Mouse (Mus musculus) limb, embryonic 10.5 days (tissue): ENCODE measurements at regions not wholly inside any gene's neighbourhood (a gene's known extent, or its start where the extent isn't known, plus 50 kb on each side); places are given as distances from the start of the nearest gene placed in this dataset.

ENCODE experiments used
- DNase-seq: peaks from one replicate; pipeline ENCODE4 v3.0.0-alpha.2; 2017; ENCODE audit warnings: low spot score
- H3K27ac ChIP-seq: fragments of 300-500 bp; sonication (generic); 2 replicates; pipeline ENCODE4 v1.5.1; 2016; ENCODE audit warnings: mild to moderate bottlenecking
- H3K27me3 ChIP-seq: fragments of 300-500 bp; sonication (generic); 2 replicates; pipeline ENCODE4 v1.6.1; 2016; ENCODE audit warnings: low read depth, mild to moderate bottlenecking; ENCODE audit not compliant: poor library complexity, severe bottlenecking
- H3K36me3 ChIP-seq: fragments of 300-500 bp; sonication (generic); 2 replicates; pipeline ENCODE4 v1.6.1; 2016; ENCODE audit warnings: mild to moderate bottlenecking, moderate library complexity
- H3K4me1 ChIP-seq: fragments of 300-500 bp; sonication (generic); 2 replicates; pipeline ENCODE4 v1.6.1; 2016
- H3K4me3 ChIP-seq: fragments of 300-500 bp; sonication (generic); 2 replicates; pipeline ENCODE4 v1.5.1; 2016; ENCODE audit warnings: mild to moderate bottlenecking, moderate library complexity
- H3K9me3 ChIP-seq: fragments of 300-500 bp; sonication (generic); replicated peaks from 2 replicates; pipeline ENCODE4 v1.6.1; 2016; ENCODE audit warnings: mild to moderate bottlenecking
- WGBS: fragments of 180-500 bp; shearing (Covaris S2); methylation state at CpG from one replicate; pipeline ENCODE4 v1.1.7; 2016; 5-methylcytosine and 5-hydroxymethylcytosine counted together

- WGBS: 90% methylated on average over 4 of the region's 4 CpGs
- no peak for DNase-seq
- Histone ChIP-seq H3K36me3 (no peaks in the 10 kb centered on the region), H3K4me3 (no peak overlapping the region), H3K9me3 (no peaks in the 10 kb centered on the region), H3K27me3 (peaks cover 6% of the 10 kb centered on the region; the same call in 1 of the 2 replicates), H3K4me1 (peaks cover 6% of the 10 kb centered on the region), H3K27ac (no peak overlapping the region)
Observed at GRCm38 (mm10) chr9:122639239-122639638, 107.9 kb upstream of the Topaz1 start.

DNA sequence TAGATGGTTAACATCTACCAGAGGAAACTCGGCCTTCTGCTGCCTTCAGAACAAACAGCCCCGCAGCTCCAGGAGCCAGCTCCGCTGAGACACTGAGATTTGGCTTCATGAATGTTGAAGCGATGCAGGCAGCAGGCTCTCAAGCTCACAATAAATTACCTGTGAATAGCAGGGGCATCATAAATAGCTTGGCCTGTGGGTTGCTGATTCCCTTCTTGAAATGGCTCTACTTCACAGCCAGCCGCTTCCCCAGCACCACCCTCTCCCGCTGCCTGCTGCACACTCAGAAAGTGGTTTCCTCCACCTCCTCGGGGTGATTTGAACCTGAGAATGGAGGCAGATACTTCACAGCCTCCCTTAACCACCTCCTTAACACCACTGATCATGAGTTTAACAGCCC lies 104.2 kb upstream of the Topaz1 start:
- Histone ChIP-seq H3K27ac (no peak overlapping the region), H3K4me3 (no peak overlapping the region), H3K27me3 (peaks cover 10% of the 10 kb centered on the region; the same call in 1 of the 2 replicates), H3K4me1 (peaks cover 18% of the 10 kb centered on the region), H3K36me3 (no peaks in the 10 kb centered on the region), H3K9me3 (no peaks in the 10 kb centered on the region)
- 32% methylated on average over 7 of the region's 7 CpGs for WGBS
- DNase-seq: no peak

- no peak for DNase-seq
- 36% methylated on average over 5 of the region's 5 CpGs for WGBS
- no peak overlapping the region for H3K27ac ChIP-seq
Observed at GRCm38 (mm10) chr9:122645569-122645968, 101.6 kb upstream of the Topaz1 start.

GRCm38 (mm10) chr9:122650862-122651261 lies 96.3 kb upstream of the Topaz1 start:
- Histone ChIP-seq H3K4me1 (peaks cover 6% of the 10 kb centered on the region), H3K27ac (no peak overlapping the region), H3K9me3 (no peaks in the 10 kb centered on the region), H3K27me3 (no peaks in the 10 kb centered on the region), H3K36me3 (no peaks in the 10 kb centered on the region), H3K4me3 (no peak overlapping the region)
- WGBS: 84% methylated on average over 3 of the region's 3 CpGs
- no peak for DNase-seq

More at GRCm38 (mm10) chr9:122645569-122645968, 101.6 kb upstream of the Topaz1 start:
- H3K4me1 ChIP-seq: peaks cover 18% of the 10 kb centered on the region
- H3K9me3 ChIP-seq: no peaks in the 10 kb centered on the region
- no peak overlapping the region for H3K4me3 ChIP-seq
- peaks cover 10% of the 10 kb centered on the region; the same call in 1 of the 2 replicates for H3K27me3 ChIP-seq
- no peaks in the 10 kb centered on the region for H3K36me3 ChIP-seq

DNA sequence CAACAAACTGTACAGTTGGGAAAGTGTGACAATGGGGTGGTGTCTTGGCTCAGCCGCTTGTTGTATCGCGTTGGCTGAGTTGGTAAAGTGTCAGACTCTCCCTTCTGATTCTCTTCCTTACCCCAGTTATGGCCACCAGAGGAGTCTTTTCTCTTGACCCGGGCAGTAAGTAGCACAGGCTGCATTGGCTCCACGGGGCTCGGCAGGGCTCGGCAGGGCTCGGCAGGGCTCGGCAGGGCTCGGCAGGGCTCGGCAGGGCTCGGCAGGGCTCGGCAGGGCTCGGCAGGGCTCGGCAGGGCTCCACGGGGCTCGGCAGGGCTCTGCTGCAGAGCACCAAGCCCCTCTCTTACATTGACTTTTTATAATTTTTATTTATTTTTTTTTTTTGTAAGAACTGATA lies 91.6 kb upstream of the Topaz1 start:
- 49% methylated on average over 17 of the region's 17 CpGs for WGBS
- Histone ChIP-seq H3K36me3 (no peaks in the 10 kb centered on the region), H3K9me3 (no peaks in the 10 kb centered on the region), H3K4me3 (no peak overlapping the region), H3K27ac (no peak overlapping the region), H3K4me1 (peaks cover 11% of the 10 kb centered on the region; the same call in 1 of the 2 replicates), H3K27me3 (no peaks in the 10 kb centered on the region)
- DNase-seq: no peak

DNA sequence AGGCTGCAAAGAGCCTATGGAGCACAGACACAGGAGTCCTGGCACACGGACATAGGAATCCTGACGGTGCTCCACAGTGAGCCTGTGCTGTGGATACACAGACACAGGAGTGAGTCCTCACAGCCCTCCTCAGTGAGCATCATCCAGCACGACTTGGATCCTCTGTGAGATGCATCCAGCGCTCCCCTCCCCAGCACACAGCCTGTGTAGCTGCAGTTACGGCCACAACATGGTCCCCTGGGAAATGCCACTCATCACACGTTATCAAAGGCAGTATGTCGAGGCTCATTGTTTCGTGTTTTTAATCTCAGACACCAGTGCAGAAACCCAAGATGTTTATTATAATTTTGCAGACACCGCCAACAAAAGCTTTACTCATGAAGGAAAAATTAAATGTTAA lies 87.1 kb upstream of the Topaz1 start:
- Histone ChIP-seq H3K27me3 (no peaks in the 10 kb centered on the region), H3K36me3 (no peaks in the 10 kb centered on the region), H3K4me3 (no peak overlapping the region), H3K9me3 (no peaks in the 10 kb centered on the region), H3K4me1 (peaks cover 8% of the 10 kb centered on the region; the same call in 1 of the 2 replicates), H3K27ac (no peak overlapping the region)
- WGBS: 78% methylated on average over 9 of the region's 9 CpGs
- DNase-seq: no peak

- H3K4me1 ChIP-seq: peaks cover 15% of the 10 kb centered on the region; the same call in 1 of the 2 replicates
- no peaks in the 10 kb centered on the region for H3K27me3 ChIP-seq
- no peak overlapping the region for H3K27ac ChIP-seq
- no peak for DNase-seq
- no peaks in the 10 kb centered on the region for H3K9me3 ChIP-seq
- no peak overlapping the region for H3K4me3 ChIP-seq
- no peaks in the 10 kb centered on the region for H3K36me3 ChIP-seq
- whole genome bisulfite sequencing: 62% methylated on average over 5 of the region's 5 CpGs
Observed at GRCm38 (mm10) chr9:122666978-122667645, 80.0 kb upstream of the Topaz1 start.

DNA sequence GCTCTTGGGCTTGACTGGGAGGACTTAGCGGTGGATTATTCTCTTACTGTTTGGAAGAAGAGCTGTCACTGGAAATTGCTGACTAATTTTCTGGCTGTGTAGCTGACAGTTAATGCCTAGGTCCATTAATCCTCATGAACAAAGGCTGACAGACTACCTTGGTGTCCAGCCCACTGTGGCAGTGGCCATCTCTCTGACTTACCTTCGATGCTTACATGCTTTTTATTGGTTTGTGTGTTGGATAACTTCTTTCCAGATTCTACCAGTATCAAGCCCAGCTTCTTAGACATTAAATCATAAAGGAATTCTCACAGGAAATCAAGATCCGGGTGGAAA lies 79.5 kb upstream of the Topaz1 start:
- H3K9me3 ChIP-seq: no peaks in the 10 kb centered on the region

DNA sequence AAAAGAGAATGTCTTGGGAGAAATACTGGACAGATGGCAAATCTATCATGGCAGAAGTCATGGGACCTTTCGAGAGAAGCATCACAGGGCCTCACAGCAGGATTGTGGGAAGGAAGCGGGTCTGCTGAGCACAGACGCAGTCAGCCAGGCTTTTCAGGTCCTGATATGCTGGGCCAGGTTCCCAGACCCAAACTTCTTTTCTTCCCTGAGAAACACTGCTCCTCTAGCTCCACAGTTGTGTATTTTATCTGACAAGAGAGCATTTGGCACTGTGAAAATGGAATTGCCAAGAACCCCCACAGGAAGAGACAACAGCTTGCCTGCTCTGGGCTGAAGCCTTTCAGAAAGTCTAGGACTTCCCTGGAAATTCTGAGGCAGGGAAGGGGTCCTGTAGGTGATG lies 73.4 kb upstream of the Topaz1 start:
- Histone ChIP-seq H3K27ac (no peak overlapping the region), H3K4me1 (peaks cover 27% of the 10 kb centered on the region), H3K27me3 (no peaks in the 10 kb centered on the region), H3K4me3 (no peak overlapping the region), H3K9me3 (no peaks in the 10 kb centered on the region), H3K36me3 (no peaks in the 10 kb centered on the region)
- 84% methylated on average over 3 of the region's 3 CpGs for WGBS
- DNase-seq: no peak

More for the DNA sequence above, 79.5 kb upstream of the Topaz1 start:
- Histone ChIP-seq H3K36me3 (no peaks in the 10 kb centered on the region), H3K27me3 (no peaks in the 10 kb centered on the region), H3K27ac (no peak overlapping the region), H3K4me1 (peaks cover 15% of the 10 kb centered on the region; the same call in 1 of the 2 replicates), H3K4me3 (no peak overlapping the region)
- 72% methylated on average over 3 of the region's 3 CpGs for WGBS
- DNase-seq: no peak

GRCm38 (mm10) chr9:122678001-122678696 lies 69.0 kb upstream of the Topaz1 start:
- H3K27me3 ChIP-seq: no peaks in the 10 kb centered on the region
- no peak for DNase-seq
- WGBS: 84% methylated on average over 14 of the region's 14 CpGs

DNA sequence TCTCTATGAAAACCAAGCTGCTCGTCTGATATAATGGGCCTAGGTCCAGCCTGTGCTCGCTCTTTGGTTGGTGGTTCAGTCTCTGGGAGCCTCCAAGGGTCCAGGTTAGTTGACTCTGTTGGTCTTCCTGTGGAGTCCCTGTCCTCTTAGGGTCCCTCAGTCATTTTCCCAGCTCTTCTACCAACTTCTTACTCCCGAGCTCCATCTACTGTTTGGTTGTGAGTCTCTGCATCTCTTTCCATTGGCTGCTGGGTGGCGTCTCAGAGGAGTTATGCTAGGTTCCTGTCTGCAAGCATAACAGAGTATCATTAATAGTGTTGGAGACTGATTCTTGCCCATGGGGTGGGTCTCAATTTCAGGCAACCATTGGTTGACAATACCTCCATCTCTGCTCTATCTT lies 60.0 kb upstream of the Topaz1 start:
- Histone ChIP-seq H3K36me3 (no peaks in the 10 kb centered on the region), H3K4me3 (no peak overlapping the region), H3K27ac (no peak overlapping the region), H3K9me3 (no peaks in the 10 kb centered on the region), H3K27me3 (no peaks in the 10 kb centered on the region), H3K4me1 (no peaks in the 10 kb centered on the region)
- 23% methylated on average over 4 of the region's 4 CpGs for WGBS
- no peak for DNase-seq

More at GRCm38 (mm10) chr9:122678001-122678696, 69.0 kb upstream of the Topaz1 start:
- Histone ChIP-seq H3K9me3 (no peaks in the 10 kb centered on the region), H3K4me1 (peaks cover 16% of the 10 kb centered on the region), H3K36me3 (no peaks in the 10 kb centered on the region), H3K27ac (no peak overlapping the region), H3K4me3 (no peak overlapping the region)

GRCm38 (mm10) chr9:122691879-122692278 lies 55.3 kb upstream of the Topaz1 start:
- no peak overlapping the region for H3K4me3 ChIP-seq
- 0 out of 2 replicates have a peak, but pooled peaks cover 3% of the 10 kb centered on the region for H3K4me1 ChIP-seq
- no peak overlapping the region for H3K27ac ChIP-seq
- 74% methylated on average over 6 of the region's 6 CpGs for WGBS
- DNase-seq: no peak
- no peaks in the 10 kb centered on the region for H3K27me3 ChIP-seq
- H3K36me3 ChIP-seq: no peaks in the 10 kb centered on the region
- no peaks in the 10 kb centered on the region for H3K9me3 ChIP-seq

GRCm38 (mm10) chr9:122695724-122696123 lies 51.4 kb upstream of the Topaz1 start:
- Histone ChIP-seq H3K4me1 (0 out of 2 replicates have a peak, but pooled peaks cover 3% of the 10 kb centered on the region), H3K27me3 (no peaks in the 10 kb centered on the region), H3K9me3 (no peaks in the 10 kb centered on the region), H3K4me3 (no peak overlapping the region), H3K36me3 (no peaks in the 10 kb centered on the region), H3K27ac (no peak overlapping the region)
- DNase-seq: no peak
- 13% methylated on average over 1 of the region's 1 CpGs for WGBS
